Mouse (Mus musculus) embryo, embryonic 10 days (tissue): ENCODE results near the gene Stk4.
A peak's percentile ranks its signal among the peaks of the same experiment; 100 is the strongest.

Source experiments
- DNase-seq: peaks from one replicate; pipeline ENCODE4 v3.0.0-alpha.2; 2015; ENCODE audit warnings: low spot score

The Stk4 gene

GRCm38 (mm10) chr2:164174649-164175395, 104.7 kb downstream of the Stk4 start:
- DNase-seq, result no peak

GRCm38 (mm10) chr2:164175850-164176249, 105.7 kb downstream of the Stk4 start:
- no peak for DNase-seq

- no peak for DNase-seq
These were observed 107.7 kb downstream of the Stk4 start for GRCm38 (mm10) chr2:164177831-164178230.

- DNase-seq, result no peak
These were observed 110.0 kb downstream of the Stk4 start for GRCm38 (mm10) chr2:164180124-164180523.

GRCm38 (mm10) chr2:164180770-164181169, 110.6 kb downstream of the Stk4 start:
- no peak for DNase-seq

- DNase-seq, result no peak
These were observed 112.7 kb downstream of the Stk4 start, which contains the start of gene Wfdc5 for GRCm38 (mm10) chr2:164182692-164183255. Wfdc5 (minus strand) TSS chr2:164182742.

GRCm38 (mm10) chr2:164183340-164183739, 113.2 kb downstream of the Stk4 start:
- DNase-seq, result no peak

GRCm38 (mm10) chr2:164184145-164184719, 114.1 kb downstream of the Stk4 start:
- DNase-seq, result no peak

GRCm38 (mm10) chr2:164188722-164189121, 118.6 kb downstream of the Stk4 start:
- DNase-seq, result peak; percentile 54

GRCm38 (mm10) chr2:164190576-164190975, 120.5 kb downstream of the Stk4 start, which contains the start of gene Wfdc12:
Wfdc12 (minus strand) TSS chr2:164190608.
- no peak for DNase-seq

- DNase-seq, result no peak
These were observed 122.2 kb downstream of the Stk4 start for GRCm38 (mm10) chr2:164192279-164192678.

GRCm38 (mm10) chr2:164194959-164195630, 125.0 kb downstream of the Stk4 start:
- no peak for DNase-seq

GRCm38 (mm10) chr2:164195971-164196699, 126.0 kb downstream of the Stk4 start:
- DNase-seq, result no peak

GRCm38 (mm10) chr2:164196700-164196990, 126.5 kb downstream of the Stk4 start:
- DNase-seq, result no peak

- no peak for DNase-seq
These were observed 129.7 kb downstream of the Stk4 start, which contains the start of gene Wfdc15a for GRCm38 (mm10) chr2:164199626-164200327. Wfdc15a (minus strand) TSS chr2:164200130.
